8 mouse cellular contexts compared by ENCODE assay signal in the genomic region with DNA sequence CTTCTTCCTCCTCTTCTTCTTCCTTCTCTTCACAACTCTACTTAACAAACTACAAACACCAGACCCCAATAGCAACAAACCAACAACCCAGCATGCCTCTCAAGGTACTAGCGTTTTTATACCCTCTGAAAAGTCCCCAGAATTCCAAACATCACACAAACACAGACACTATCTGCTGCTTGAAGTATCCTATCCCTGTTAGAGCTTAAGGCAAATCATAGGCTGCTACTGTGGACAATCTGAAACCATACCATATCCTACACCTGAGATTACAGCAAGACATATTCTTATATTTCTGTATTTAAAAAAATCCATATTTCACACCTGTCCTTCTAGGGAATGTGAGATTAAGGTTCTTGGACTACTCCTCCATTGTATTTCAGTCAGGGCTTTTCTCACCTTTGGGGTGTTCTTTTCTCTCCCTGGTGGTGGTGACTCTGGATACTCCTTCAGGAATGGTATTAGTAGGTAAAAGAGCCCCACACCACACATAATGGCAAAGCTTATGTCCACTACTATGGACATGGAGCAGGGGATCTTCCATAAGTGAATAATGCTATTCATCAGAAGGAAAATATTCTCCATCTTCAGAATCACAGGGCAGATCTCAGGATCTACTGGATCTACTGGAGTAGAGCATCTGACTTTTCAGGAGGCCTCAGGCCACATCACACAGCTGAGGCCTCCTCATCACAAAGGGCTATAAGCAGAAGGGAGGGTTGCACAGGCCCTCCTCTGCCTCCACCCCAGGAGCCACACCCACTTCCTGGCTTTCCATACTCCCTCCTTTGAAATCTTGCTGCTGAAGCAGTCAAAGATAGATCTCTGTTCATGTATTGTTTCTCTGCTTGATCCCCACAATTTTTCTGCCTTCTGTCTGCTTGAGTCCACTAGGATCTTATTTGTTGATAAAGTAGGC. TPM values are rescaled to one million over a fixed set of nuclear protein-coding genes. Genes with fewer than 3 reads are reported as not detected.
DNase-seq lines count a peak whose midpoint lies in the region; ATAC-seq lines count a peak whose summit lies in the region.

4931408C20Rik (minus strand) TSS at position 619 of the 919 bp plus-strand sequence.

- DNase-seq in kidney, adult 18-20 months, result peak; percentile 7
- DNase-seq in kidney, adult 11 months, result no peak
- DNase-seq in gastrocnemius, postnatal 25 days, result peak; percentile 19
- DNase-seq in hindlimb bud, embryonic 11.5 days (ENCODE audit: extremely low spot score, low read depth, low spot score), result peak; percentile 22
- DNase-seq in left cerebral cortex, postnatal 36 days (ENCODE audit: low spot score in 2 of 2), result peak; percentile 8 to 9
- DNase-seq in splenic B cell, adult 2 months (ENCODE audit: low read depth, low spot score), result peak; percentile 15

- intact Hi-C loops in left cerebral cortex, postnatal 36 days (cut with DNase I), result loop anchor here (5.0 kb wide), 1 partner anchor 615 kb away; no protein-coding TSS in a partner anchor

- no peaks in the 10 kb centered on the region for H3K27me3 ChIP-seq in splenic B cell, adult 2 months (ENCODE audit: control insufficient read depth, insufficient read depth, low read length, poor library complexity, severe bottlenecking)

- ATAC-seq in common myeloid progenitor, adult 5-6 weeks (replicated peaks; ENCODE audit: low read depth, poor library complexity, severe bottlenecking), result peak; percentile 71
- ATAC-seq in megakaryocyte-erythroid progenitor cell, adult 5-6 weeks (replicated peaks; ENCODE audit: low FRiP score, low TSS enrichment, poor library complexity, severe bottlenecking), result peak; percentile 64

- H3K36me3 ChIP-seq in splenic B cell, adult 2 months (ENCODE audit: control insufficient read depth, insufficient read depth, low read length, poor library complexity, severe bottlenecking), result no peaks in the 10 kb centered on the region

RNA-seq across cellular contexts. Expression of gene 4931408C20Rik, which starts in this region (rescaled TPM):
- 0.37 TPM in 1 of 2 replicates, not detected in the other for total RNA-seq in common myeloid progenitor, adult 5-6 weeks (2017)
- not detected for total RNA-seq in gastrocnemius, postnatal 25 days (2021)
- not detected for total RNA-seq in left cerebral cortex, postnatal 36 days (2021)
- not detected in 2 replicates for total RNA-seq in megakaryocyte-erythroid progenitor cell, adult 5-6 weeks (2014; fragmentation: Nextera tagmentation)
- not detected in 2 replicates for total RNA-seq in megakaryocyte-erythroid progenitor cell, adult 5-6 weeks (2017)

Comparison
In these comparisons a context has a peak if more than half of its experiments do, and no peak if none do; other contexts are left out.
1. Peak in ATAC-seq in common myeloid progenitor, adult 5-6 weeks; RNA of the gene not detected or under 1 TPM.
2. Peak in DNase-seq in gastrocnemius, postnatal 25 days; RNA of the gene not detected or under 1 TPM.
3. Peak in DNase-seq in left cerebral cortex, postnatal 36 days; RNA of the gene not detected or under 1 TPM.
4. Peak in ATAC-seq in megakaryocyte-erythroid progenitor cell, adult 5-6 weeks; RNA of the gene not detected or under 1 TPM.